Mouse (Mus musculus) testis, adult 2 months (tissue): Measurements from ENCODE around the gene Large2.

Source experiments
- CTCF ChIP-seq: fragments of 200-500 bp; IDR thresholded peaks from 2 replicates; pipeline ENCODE4 v1.5.1; 2012; ENCODE audit warnings: low read depth, mild to moderate bottlenecking, inconsistent platforms, low read length, moderate library complexity; ENCODE audit not compliant: control insufficient read depth, insufficient read depth, insufficient replicate concordance
- POLR2A ChIP-seq: fragments of 200-500 bp; IDR thresholded peaks from 2 replicates; pipeline ENCODE4 v1.6.1; 2012; ENCODE audit warnings: low read depth, mild to moderate bottlenecking, inconsistent platforms, low read length, moderate library complexity; ENCODE audit not compliant: control insufficient read depth

- TF ChIP-seq CTCF (no peak), POLR2A (no peak)
These were observed 15.7 kb upstream of the Large2 start for GRCm38 (mm10) chr2:92390206-92390930.
